Mouse (Mus musculus) small intestine, adult 2 months (tissue): ENCODE results near the gene 0610010K14Rik. TPM values are rescaled to one million over a fixed set of nuclear protein-coding genes. Genes with fewer than 3 reads are reported as not detected.

Source experiments
- H3K27ac ChIP-seq: fragments of 200-500 bp; 2 replicates; pipeline ENCODE4 v1.5.1; 2012; ENCODE audit warnings: low read depth, low read length, control low read depth, inconsistent platforms; ENCODE audit not compliant: insufficient read depth
- H3K27me3 ChIP-seq: fragments of 200-500 bp; 2 replicates; pipeline ENCODE4 v1.6.1; 2012; ENCODE audit warnings: mild to moderate bottlenecking, moderate library complexity, low read length, inconsistent platforms; ENCODE audit not compliant: control insufficient read depth, insufficient read depth
- H3K36me3 ChIP-seq: fragments of 200-500 bp; 2 replicates; pipeline ENCODE4 v1.6.1; 2012; ENCODE audit warnings: mild to moderate bottlenecking, low read length, control low read depth, inconsistent platforms; ENCODE audit not compliant: control insufficient read depth, insufficient read depth
- H3K4me1 ChIP-seq: fragments of 200-500 bp; 2 replicates; pipeline ENCODE4 v1.6.1; 2012; ENCODE audit warnings: low read length, inconsistent platforms, mixed read lengths; ENCODE audit not compliant: control insufficient read depth, insufficient read depth, insufficient read length
- H3K4me3 ChIP-seq: fragments of 200-500 bp; 2 replicates; pipeline ENCODE4 v1.5.1; 2012; ENCODE audit warnings: low read depth, mild to moderate bottlenecking, control low read depth, inconsistent platforms, low read length, moderate library complexity
- CTCF ChIP-seq: fragments of 200-500 bp; IDR thresholded peaks from 2 replicates; pipeline ENCODE4 v1.5.1; 2012; ENCODE audit warnings: low read depth, mild to moderate bottlenecking, control low read depth, inconsistent platforms, low read length, moderate library complexity, mixed read lengths; ENCODE audit not compliant: insufficient replicate concordance, insufficient read length; ENCODE audit errors: extremely low read depth
- POLR2A ChIP-seq: fragments of 200-500 bp; IDR thresholded peaks from 2 replicates; pipeline ENCODE4 v1.6.1; 2012; ENCODE audit warnings: low read depth, mild to moderate bottlenecking, control low read depth, inconsistent platforms, low read length, moderate library complexity
- WGBS: fragments of 180-500 bp; shearing (Covaris S2); methylation state at CpG from one replicate; pipeline ENCODE4 v1.1.7; 2018; 5-methylcytosine and 5-hydroxymethylcytosine counted together
- polyA plus RNA-seq: library from polyadenylated mRNA; depleted of rRNA; stranded (reverse); fragments of >200 nt; gene quantifications from 2 replicates; pipeline ENCODE4 v1.2.3, GENCODE M21; 2012

Gene 0610010K14Rik
- polyA plus RNA-seq, 1 experiment, result 45.3 TPM

DNA sequence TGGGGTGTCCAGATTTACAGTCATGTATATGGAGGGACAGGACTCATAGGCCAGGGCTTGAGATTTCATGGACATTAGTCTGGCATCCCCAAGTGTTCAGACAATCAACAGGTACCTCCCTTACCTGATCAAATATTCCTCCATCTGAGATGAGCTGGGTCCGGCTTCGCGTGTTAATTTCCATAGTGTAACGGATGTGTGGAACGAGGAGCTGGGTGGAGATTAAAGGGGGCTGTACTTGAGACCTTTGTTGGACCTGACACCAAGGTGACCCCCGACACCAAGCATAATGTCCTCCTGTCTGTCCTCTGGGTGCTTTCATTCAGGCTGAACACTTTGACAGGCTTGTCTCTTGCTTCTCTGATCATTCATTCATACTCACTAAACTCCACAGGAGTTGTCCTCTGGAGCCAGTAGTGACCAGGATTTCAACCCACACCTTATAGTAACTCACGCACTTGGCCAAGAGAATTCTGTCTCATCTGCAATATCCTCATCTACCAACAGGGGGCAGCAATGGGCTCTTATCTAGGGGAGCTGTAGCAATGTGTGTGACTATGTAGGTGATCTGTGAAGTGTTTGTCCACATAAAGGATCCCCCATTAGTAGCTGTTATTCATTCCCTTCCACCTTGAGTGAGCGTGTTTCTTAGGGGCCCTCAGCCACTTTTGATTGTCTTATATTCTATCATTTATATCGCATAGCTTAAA is 9.6 kb upstream of the 0610010K14Rik start:
- no peaks in the 10 kb centered on the region for H3K4me1 ChIP-seq
- WGBS, result 45% methylated on average over 9 of the region's 9 CpGs
- no peak overlapping the region for H3K27ac ChIP-seq
- H3K36me3 ChIP-seq, result no peaks in the 10 kb centered on the region
- no peak overlapping the region for H3K4me3 ChIP-seq
- no peaks in the 10 kb centered on the region for H3K27me3 ChIP-seq
- TF ChIP-seq POLR2A (no peak), CTCF (no peak)

DNA sequence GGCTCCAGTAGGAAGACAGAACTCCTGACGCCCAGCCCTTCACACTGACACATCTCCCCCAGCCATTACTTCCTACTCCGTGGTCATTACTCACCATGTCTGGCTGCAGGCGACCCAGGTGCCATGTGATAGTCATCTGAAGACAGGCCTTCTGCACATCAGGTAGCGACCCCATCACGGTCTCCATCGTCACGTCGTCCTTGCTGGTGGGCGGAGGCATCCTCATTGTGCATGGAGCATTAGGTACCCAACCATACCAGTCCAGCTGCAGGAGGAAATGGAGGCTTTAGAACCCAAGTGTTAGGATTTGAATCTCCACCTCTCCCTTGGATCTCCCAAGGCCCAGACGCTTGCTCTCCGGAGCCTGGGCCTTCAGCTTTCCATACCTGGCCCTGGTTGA is 4.9 kb upstream of the 0610010K14Rik start:
- no peak overlapping the region for H3K27ac ChIP-seq
- TF ChIP-seq CTCF, result no peak
- TF ChIP-seq POLR2A, result no peak
- H3K4me1 ChIP-seq, result peaks cover 6% of the 10 kb centered on the region; the same call in 1 of the 2 replicates
- no peaks in the 10 kb centered on the region for H3K27me3 ChIP-seq
- no peak overlapping the region for H3K4me3 ChIP-seq
- no peaks in the 10 kb centered on the region for H3K36me3 ChIP-seq
- 67% methylated on average over 11 of the region's 11 CpGs for WGBS

DNA sequence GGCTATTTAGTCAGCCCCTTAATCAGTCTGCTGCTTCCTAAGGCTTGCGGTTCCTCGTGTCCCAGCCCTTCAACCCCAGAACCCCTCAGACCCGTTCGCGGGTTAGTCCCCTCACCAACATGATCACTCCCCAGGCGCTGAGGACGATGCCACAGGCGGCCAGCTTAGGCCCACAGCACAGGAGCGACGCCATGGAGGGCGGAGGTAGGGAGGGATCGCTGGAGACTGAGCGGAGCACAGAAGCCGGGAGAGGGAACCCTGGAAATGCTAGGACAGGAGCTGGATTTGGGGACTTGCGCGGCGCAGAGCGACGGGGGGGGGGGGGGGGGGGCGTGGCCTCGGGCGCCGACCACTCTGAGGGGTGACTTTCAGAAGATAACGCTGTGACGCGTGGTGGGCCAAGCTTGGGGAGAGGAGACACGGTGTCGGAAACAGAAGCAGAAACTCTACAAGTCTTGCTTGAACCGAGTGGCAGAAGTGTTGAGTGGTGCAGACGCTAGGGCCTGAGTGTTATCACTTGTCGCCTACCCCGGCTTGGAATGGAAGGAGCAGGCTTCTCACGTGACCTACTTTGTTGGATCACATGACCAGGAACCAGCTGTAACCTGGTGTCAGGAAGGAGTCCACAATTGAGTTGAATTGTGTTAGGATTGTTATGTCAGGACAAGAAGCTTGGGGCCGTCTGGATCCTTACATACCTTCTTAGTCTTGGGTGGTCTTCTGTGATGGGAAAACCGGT is 2.0 kb upstream of the 0610010K14Rik start, which contains the start of the genes Gm21988 and Rnasek:
Gene Gm21988 (minus strand): TSS at position 290 of the 739 bp plus-strand sequence.
Gene Rnasek (minus strand): TSS at position 302 of the 739 bp plus-strand sequence.
- peaks cover 9% of the 10 kb centered on the region; the same call in 1 of the 2 replicates for H3K4me1 ChIP-seq
- no peak for TF ChIP-seq CTCF
- TF ChIP-seq POLR2A, result peak; percentile 74; the same call in 1 of the 2 replicates
- under 1% methylated on average over 35 of the region's 35 CpGs for WGBS
- peak within 1 kb of the TSS; percentile 85 for H3K27ac ChIP-seq
- no peaks in the 10 kb centered on the region for H3K27me3 ChIP-seq
- peaks cover 6% of the 10 kb centered on the region; the same call in 1 of the 2 replicates for H3K36me3 ChIP-seq
- peak within 1 kb of the TSS; percentile 99 for H3K4me3 ChIP-seq

DNA sequence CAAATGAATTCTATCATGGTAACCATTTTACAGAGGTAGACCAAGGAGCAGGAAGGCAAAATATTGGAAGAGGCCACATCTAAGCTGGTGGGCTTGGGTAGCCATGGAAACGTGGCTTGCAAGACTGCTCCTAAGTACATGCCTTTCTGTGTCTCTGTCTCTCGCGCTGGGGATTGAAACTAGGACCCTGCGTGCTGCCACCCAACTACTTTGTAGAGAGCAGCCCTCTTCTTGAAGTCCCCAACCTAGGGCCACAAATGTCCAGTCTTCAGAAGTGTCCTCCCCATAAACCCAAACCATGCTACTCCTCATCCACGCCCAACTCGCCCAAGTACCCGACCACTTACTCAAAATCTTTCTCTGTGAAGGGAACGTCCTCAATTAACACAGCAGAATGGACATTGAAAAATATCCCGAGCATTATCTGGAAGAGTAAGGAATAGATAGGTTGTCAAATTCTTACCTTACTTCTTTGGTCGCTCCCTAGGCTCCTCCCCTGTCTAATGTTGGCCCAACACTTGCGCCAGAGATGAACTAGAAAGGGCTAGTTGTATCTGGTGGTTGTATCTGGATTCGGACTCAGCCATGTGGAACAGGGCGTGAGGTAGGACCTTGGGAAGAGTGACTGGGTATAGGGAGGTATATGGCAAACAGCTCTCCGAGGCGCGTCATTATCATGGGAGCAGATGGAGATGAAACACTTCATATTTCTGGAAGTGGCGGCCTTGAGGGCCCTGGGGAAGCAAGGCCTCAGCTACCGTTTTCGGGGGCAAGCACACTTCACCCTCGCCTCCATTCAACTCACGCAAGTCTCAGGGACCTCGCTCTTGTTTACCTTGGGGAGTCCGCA is 1.1 kb upstream of the 0610010K14Rik start:
- peaks cover 6% of the 10 kb centered on the region; the same call in 1 of the 2 replicates for H3K36me3 ChIP-seq
- H3K4me1 ChIP-seq, result peaks cover 9% of the 10 kb centered on the region; the same call in 1 of the 2 replicates
- WGBS, result 4% methylated on average over 23 of the region's 23 CpGs
- peak overlapping the region; percentile 85 for H3K27ac ChIP-seq
- no peaks in the 10 kb centered on the region for H3K27me3 ChIP-seq
- H3K4me3 ChIP-seq, result peak overlapping the region; percentile 99
- TF ChIP-seq POLR2A, result no peak
- TF ChIP-seq CTCF, result no peak

DNA sequence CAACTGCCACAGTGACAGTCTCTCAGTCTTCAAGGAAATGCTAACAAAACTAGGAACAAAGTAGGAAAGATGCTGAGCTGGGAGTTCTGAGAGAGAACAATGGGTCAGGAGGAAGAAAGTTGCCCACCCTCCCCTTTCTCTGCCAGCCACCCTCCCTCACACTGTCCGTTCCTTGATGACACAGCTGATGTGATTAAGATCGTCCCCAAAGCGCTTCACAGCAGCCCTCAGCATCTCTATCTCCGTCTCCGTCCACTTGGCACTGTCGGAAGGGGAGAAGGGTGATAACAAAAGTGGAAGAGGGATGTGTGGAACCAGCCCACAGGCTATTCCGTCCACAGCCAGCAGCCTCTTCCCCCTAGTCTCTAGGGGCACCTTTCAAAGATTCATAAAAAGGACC is 997 bp downstream of the 0610010K14Rik start:
- WGBS, result 67% methylated on average over 7 of the region's 7 CpGs

DNA sequence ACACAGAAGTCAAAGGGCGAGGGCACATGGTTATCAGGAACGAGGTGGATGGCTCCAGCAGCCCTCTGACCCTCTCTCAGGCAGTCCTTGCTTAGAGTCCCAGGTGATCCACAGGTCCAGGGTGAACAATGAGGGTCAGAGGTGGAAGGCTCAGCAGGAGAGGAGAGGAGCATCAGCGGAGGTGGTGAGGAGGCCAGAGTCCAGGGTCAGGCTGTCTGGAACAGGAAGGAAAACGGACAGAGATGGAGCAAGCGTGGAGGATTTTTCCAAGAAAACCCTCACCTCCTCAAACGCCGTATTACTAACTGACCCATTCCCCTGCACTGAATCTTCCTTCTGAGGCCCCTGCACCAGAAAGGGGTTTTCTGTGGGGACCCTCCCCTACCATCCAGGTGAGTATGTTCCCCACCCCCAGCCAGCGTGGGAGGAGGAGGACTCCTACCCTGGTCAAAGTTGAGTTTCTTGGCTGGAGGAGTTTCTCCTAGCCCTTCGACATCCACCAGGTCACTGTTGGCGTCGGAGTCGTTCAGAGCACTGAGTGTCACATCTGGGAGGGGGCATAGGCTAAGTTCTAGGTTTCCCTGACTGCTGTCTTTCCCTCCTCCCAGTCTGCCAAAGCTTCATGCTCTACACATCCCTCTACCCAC is 2.3 kb downstream of the 0610010K14Rik start:
- H3K27ac ChIP-seq, result no peak overlapping the region
- no peaks in the 10 kb centered on the region for H3K27me3 ChIP-seq
- TF ChIP-seq CTCF (no peak), POLR2A (no peak)
- H3K4me1 ChIP-seq, result peaks cover 6% of the 10 kb centered on the region; the same call in 1 of the 2 replicates
- H3K4me3 ChIP-seq, result no peak overlapping the region
- H3K36me3 ChIP-seq, result peaks cover 6% of the 10 kb centered on the region; the same call in 1 of the 2 replicates
- WGBS, result 90% methylated on average over 12 of the region's 12 CpGs

More for the DNA sequence above, 997 bp downstream of the 0610010K14Rik start:
- Histone ChIP-seq H3K4me3 (0 out of 2 replicates have a peak overlapping the region, but pooled peaks have one; percentile 6), H3K27me3 (no peaks in the 10 kb centered on the region), H3K27ac (no peak overlapping the region; the same call in 1 of the 2 replicates), H3K36me3 (peaks cover 6% of the 10 kb centered on the region; the same call in 1 of the 2 replicates), H3K4me1 (peaks cover 9% of the 10 kb centered on the region; the same call in 1 of the 2 replicates)
- TF ChIP-seq POLR2A, result no peak
- TF ChIP-seq CTCF, result no peak
